Mouse (Mus musculus) CH12.LX (cell line): ENCODE measurements around the gene Fcgr2b. TPM values are rescaled to one million over a fixed set of nuclear protein-coding genes. Genes with fewer than 3 reads are reported as not detected.

Experiments used
- DNase-seq: peaks from one replicate; pipeline ENCODE4 v3.0.0-alpha.2; 2013; ENCODE audit errors: extremely low read depth
- H3K27ac ChIP-seq: 2 replicates; pipeline ENCODE4 v1.5.1; 2012; ENCODE audit warnings: low read depth, mild to moderate bottlenecking, control low read depth, moderate library complexity; ENCODE audit not compliant: insufficient read depth
- H3K27me3 ChIP-seq: replicated peaks from 2 replicates; pipeline ENCODE3; 2012; ENCODE audit warnings: inconsistent platforms
- H3K36me3 ChIP-seq, 2 experiments: replicated peaks in 1 of 2; 2 replicates each; pipeline versions ENCODE3 to v1.6.1; 2012; ENCODE audit warnings: inconsistent platforms in 1 of 2, low read length in 1 of 2, mild to moderate bottlenecking in 1 of 2, mixed read lengths in 1 of 2, moderate library complexity in 1 of 2; ENCODE audit not compliant: control insufficient read depth in 1 of 2, insufficient read depth in 1 of 2
- H3K4me1 ChIP-seq, 2 experiments: 2 replicates each; pipeline ENCODE4 v1.6.1; 2012; ENCODE audit warnings: inconsistent platforms in 1 of 2, moderate library complexity in 1 of 2; ENCODE audit not compliant: insufficient read depth in 2 of 2, control insufficient read depth in 1 of 2
- H3K4me2 ChIP-seq: 2 replicates; pipeline ENCODE4 v1.6.1; 2012; ENCODE audit warnings: low read depth, mild to moderate bottlenecking, control low read depth; ENCODE audit not compliant: poor library complexity, insufficient read depth, severe bottlenecking
- H3K4me3 ChIP-seq, 3 experiments: fragments of 150-350 bp in 1 of 3; sonication (generic) in 1 of 3; replicated peaks in 1 of 3; 2 replicates each; pipeline versions ENCODE3 to v1.5.1; 2011 to 2012; ENCODE audit warnings: low read depth in 2 of 3, low read length in 2 of 3, mild to moderate bottlenecking in 2 of 3, moderate library complexity in 2 of 3, control low read depth in 1 of 3, improper control_type of control experiment in 1 of 3, inconsistent platforms in 1 of 3, mixed read lengths in 1 of 3; ENCODE audit not compliant: poor library complexity in 1 of 3
- H3K79me2 ChIP-seq: replicated peaks from 2 replicates; pipeline ENCODE4 v1.6.1; 2012; ENCODE audit warnings: mild to moderate bottlenecking, moderate library complexity; ENCODE audit not compliant: control insufficient read depth, poor library complexity, insufficient read depth, severe bottlenecking; ENCODE audit errors: extremely low read depth
- H3K9ac ChIP-seq: 2 replicates; pipeline ENCODE4 v1.6.1; 2012; ENCODE audit warnings: low read depth, mild to moderate bottlenecking, control low read depth, moderate library complexity; ENCODE audit not compliant: insufficient read depth
- H3K9me3 ChIP-seq: replicated peaks from 2 replicates; pipeline ENCODE3; 2012; ENCODE audit warnings: low read length, inconsistent platforms, mixed read lengths
- BHLHE40 ChIP-seq: IDR thresholded peaks from 2 replicates; pipeline ENCODE4 v1.6.1; 2011; ENCODE audit warnings: mild to moderate bottlenecking, low read depth, low read length, improper control_type of control experiment
- CHD1 ChIP-seq: IDR thresholded peaks from 2 replicates; pipeline ENCODE4 v1.6.1; 2012; ENCODE audit warnings: low read depth, low read length, improper control_type of control experiment, inconsistent platforms
- CHD2 ChIP-seq: IDR thresholded peaks from 2 replicates; pipeline ENCODE4 v1.6.1; 2011; ENCODE audit warnings: low read length, improper control_type of control experiment
- E2F4 ChIP-seq: IDR thresholded peaks from 2 replicates; pipeline ENCODE4 v1.6.1; 2011; ENCODE audit warnings: low read depth, low read length, improper control_type of control experiment; ENCODE audit not compliant: insufficient replicate concordance
- EP300 ChIP-seq: IDR thresholded peaks from 2 replicates; pipeline ENCODE4 v1.6.1; 2011; ENCODE audit warnings: low read length, improper control_type of control experiment
- ETS1 ChIP-seq: conservative IDR thresholded peaks from 2 replicates; pipeline ENCODE4 v1.6.1; 2012; ENCODE audit warnings: low read depth, mild to moderate bottlenecking, inconsistent platforms, low read length, improper control_type of control experiment, moderate library complexity
- IRF4 ChIP-seq: IDR thresholded peaks from 2 replicates; pipeline ENCODE4 v1.6.1; 2014; ENCODE audit warnings: low read depth, mild to moderate bottlenecking, inconsistent platforms, low read length, improper control_type of control experiment
- JUN ChIP-seq: IDR thresholded peaks from 2 replicates; pipeline ENCODE4 v1.6.1; 2011; ENCODE audit warnings: low read depth, mild to moderate bottlenecking, low read length, improper control_type of control experiment, moderate library complexity; ENCODE audit not compliant: insufficient read depth
- KAT2A ChIP-seq: IDR thresholded peaks from 2 replicates; pipeline ENCODE4 v1.6.1; 2012; ENCODE audit warnings: low read length, improper control_type of control experiment, inconsistent platforms; ENCODE audit not compliant: insufficient replicate concordance
- MAX ChIP-seq: IDR thresholded peaks from 2 replicates; pipeline ENCODE4 v1.6.1; 2011; ENCODE audit warnings: low read length, improper control_type of control experiment
- MAZ ChIP-seq: IDR thresholded peaks from 2 replicates; pipeline ENCODE4 v1.6.1; 2012; ENCODE audit warnings: low read depth, mild to moderate bottlenecking, inconsistent platforms, low read length, improper control_type of control experiment, moderate library complexity
- MEF2A ChIP-seq: IDR thresholded peaks from 2 replicates; pipeline ENCODE4 v1.6.1; 2014; ENCODE audit warnings: low read depth, mild to moderate bottlenecking, inconsistent platforms, low read length, improper control_type of control experiment, borderline replicate concordance
- MXI1 ChIP-seq: IDR thresholded peaks from 2 replicates; pipeline ENCODE4 v1.6.1; 2011; ENCODE audit warnings: mild to moderate bottlenecking, low read depth, low read length, improper control_type of control experiment
- MYC ChIP-seq: IDR thresholded peaks from 2 replicates; pipeline ENCODE4 v1.6.1; 2011; ENCODE audit warnings: low read depth, mild to moderate bottlenecking, improper control_type of control experiment, low read length
- NELFE ChIP-seq: IDR thresholded peaks from 2 replicates; pipeline ENCODE4 v1.6.1; 2011; ENCODE audit warnings: low read depth, low read length, improper control_type of control experiment
- NRF1 ChIP-seq: IDR thresholded peaks from 2 replicates; pipeline ENCODE4 v1.6.1; 2014; ENCODE audit warnings: low read depth, mild to moderate bottlenecking, inconsistent platforms, low read length, improper control_type of control experiment, moderate library complexity
- PAX5 ChIP-seq: IDR thresholded peaks from 2 replicates; pipeline ENCODE4 v1.6.1; 2012; ENCODE audit warnings: low read length, inconsistent platforms, mixed read lengths
- POLR2A ChIP-seq: IDR thresholded peaks from 2 replicates; pipeline ENCODE4 v1.6.1; 2011; ENCODE audit warnings: low read depth, mild to moderate bottlenecking, improper control_type of control experiment, low read length
- POLR2AphosphoS2 ChIP-seq: IDR thresholded peaks from 2 replicates; pipeline ENCODE4 v1.6.1; 2011; ENCODE audit warnings: low read depth, low read length, improper control_type of control experiment
- RAD21 ChIP-seq: IDR thresholded peaks from 2 replicates; pipeline ENCODE4 v1.6.1; 2011; ENCODE audit warnings: low read depth, mild to moderate bottlenecking, low read length, improper control_type of control experiment, moderate library complexity
- RCOR1 ChIP-seq: conservative IDR thresholded peaks from 2 replicates; pipeline ENCODE4 v1.6.1; 2012; ENCODE audit warnings: low read depth, mild to moderate bottlenecking, inconsistent platforms, low read length, improper control_type of control experiment
- SIN3A ChIP-seq: IDR thresholded peaks from 2 replicates; pipeline ENCODE4 v1.6.1; 2012; ENCODE audit warnings: low read length, improper control_type of control experiment, inconsistent platforms
- SMC3 ChIP-seq: IDR thresholded peaks from 2 replicates; pipeline ENCODE4 v1.6.1; 2011; ENCODE audit warnings: low read depth, low read length, improper control_type of control experiment
- TBP ChIP-seq: conservative IDR thresholded peaks from 2 replicates; pipeline ENCODE4 v1.6.1; 2011; ENCODE audit warnings: low read depth, low read length, improper control_type of control experiment
- TCF12 ChIP-seq: IDR thresholded peaks from 2 replicates; pipeline ENCODE4 v1.6.1; 2014; ENCODE audit warnings: low read depth, mild to moderate bottlenecking, inconsistent platforms, low read length, improper control_type of control experiment
- UBTF ChIP-seq: IDR thresholded peaks from 2 replicates; pipeline ENCODE4 v1.6.1; 2012; ENCODE audit warnings: low read depth, mild to moderate bottlenecking, inconsistent platforms, low read length, improper control_type of control experiment, moderate library complexity
- USF1 ChIP-seq: IDR thresholded peaks from 2 replicates; pipeline ENCODE4 v1.6.1; 2014; ENCODE audit warnings: low read depth, mild to moderate bottlenecking, inconsistent platforms, low read length, improper control_type of control experiment
- USF2 ChIP-seq: conservative IDR thresholded peaks from 2 replicates; pipeline ENCODE4 v1.6.1; 2011; ENCODE audit warnings: low read depth, low read length, improper control_type of control experiment
- ZC3H11A ChIP-seq: IDR thresholded peaks from 2 replicates; pipeline ENCODE4 v1.6.1; 2012; ENCODE audit warnings: low read depth, mild to moderate bottlenecking, inconsistent platforms, low read length, improper control_type of control experiment
- ZMIZ1 ChIP-seq: IDR thresholded peaks from 2 replicates; pipeline ENCODE4 v1.6.1; 2012; ENCODE audit warnings: low read depth, mild to moderate bottlenecking, inconsistent platforms, low read length, improper control_type of control experiment
- ZNF384 ChIP-seq: IDR thresholded peaks from 2 replicates; pipeline ENCODE4 v1.6.1; 2012; ENCODE audit warnings: low read depth, low read length, improper control_type of control experiment, inconsistent platforms
- dilution Hi-C: fragments of 300-500 bp; cut with MboI; formaldehyde crosslinking; loops from 2 replicates; pipeline ENCODE4 v1.14.3; 2020; ENCODE audit warnings: low sequenced_read_pairs; ENCODE audit not compliant: extremely low pct_unique_long_range_greater_than_20kb, extremely low pct_ligation_motif_present
- in situ Hi-C: fragments of 300-500 bp; cut with MboI; formaldehyde crosslinking; loops from 3 replicates; pipeline ENCODE4 v1.14.3; 2019; ENCODE audit warnings: low sequenced_read_pairs, low pct_ligation_motif_present, low pct_unique_long_range_greater_than_20kb, mixed read lengths
- polyA plus RNA-seq: library from polyadenylated mRNA; unstranded; fragments of >175 nt; gene quantifications from 2 replicates; pipeline ENCODE4 v1.2.1, GENCODE M21; 2012; ENCODE audit warnings: low read depth; ENCODE audit not compliant: insufficient read length
- total RNA-seq, 2 experiments: library from RNA; depleted of rRNA; stranded (reverse); fragments of 300-350 nt in 1 of 2; fragments of >200 nt in 1 of 2; gene quantifications; 2 replicates each; pipeline ENCODE4 v1.2.3; 2012 to 2014

The Fcgr2b gene
- total and polyA plus RNA-seq, 3 experiments: 20.2 to 44.3 (median 29.5) TPM

DNA sequence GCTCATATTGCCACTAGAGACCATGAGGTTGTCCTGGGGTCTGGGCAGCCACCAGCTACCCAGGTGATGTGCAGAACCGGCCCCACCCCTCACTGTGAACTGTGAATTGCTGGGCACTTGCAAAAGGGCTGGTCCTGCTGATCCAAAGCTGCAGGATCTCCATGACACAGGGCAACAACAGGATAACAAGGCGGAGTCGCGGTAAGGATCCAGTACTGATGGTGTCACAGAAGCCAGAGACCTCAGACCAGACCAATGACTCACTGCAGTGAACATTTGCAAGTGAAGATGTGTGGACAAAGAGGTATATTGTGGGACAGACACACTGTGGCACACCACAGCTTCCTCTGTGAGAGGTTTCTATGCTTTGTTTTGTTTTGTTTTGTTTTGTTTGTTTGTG lies 2.3 kb upstream of the Fcgr2b start:
- Histone ChIP-seq H3K4me1 (peaks cover 17 to 57% of the 10 kb centered on the region in 2 experiments), H3K4me3 (no peak overlapping the region)
- TF ChIP-seq SMC3: no peak
- no peak for TF ChIP-seq RAD21
- TF ChIP-seq MAZ: no peak
- TF ChIP-seq MAX: no peak
- TF ChIP-seq ZC3H11A: no peak
- no peak for TF ChIP-seq NRF1
- no peak for TF ChIP-seq ZMIZ1
- no peak for TF ChIP-seq JUN
- TF ChIP-seq POLR2A: no peak
- no peak for TF ChIP-seq USF2
- no peak for TF ChIP-seq BHLHE40
- TF ChIP-seq MYC: no peak
- TF ChIP-seq CHD1: no peak
- no peak for TF ChIP-seq KAT2A
- TF ChIP-seq USF1: no peak
- no peak for TF ChIP-seq E2F4
- TF ChIP-seq CHD2: no peak
- no peak for TF ChIP-seq PAX5

GRCm38 (mm10) chr1:170975751-170976161 lies 591 bp downstream of the Fcgr2b start:
- H3K9ac ChIP-seq: peak overlapping the region; percentile 55
- H3K9me3 ChIP-seq: no peaks in the 10 kb centered on the region
- in situ Hi-C loops (loop anchor here (25.0 kb wide), 1 partner anchor 338 kb away; the partner anchor contains the start of gene Olfml2b), dilution Hi-C loops (no loop called here)
- H3K27ac ChIP-seq: peak overlapping the region; percentile 64; the same call in 1 of the 2 replicates
- peak overlapping the region; percentile 79 for H3K4me2 ChIP-seq
- peaks cover 17 to 58% of the 10 kb centered on the region in 2 experiments for H3K4me1 ChIP-seq
- H3K79me2 ChIP-seq: no peaks in the 10 kb centered on the region; the same call in 1 of the 2 replicates
- peak; percentile 72 for DNase-seq
- H3K27me3 ChIP-seq: no peaks in the 10 kb centered on the region
- peaks cover 0 to 11% of the 10 kb centered on the region in 2 experiments for H3K36me3 ChIP-seq
- H3K4me3 ChIP-seq: peak overlapping the region; percentile 59 to 77 (median 66)
- TF ChIP-seq MYC (no peak), MAZ (no peak), SIN3A (peak; percentile 21; the same call in 1 of the 2 replicates), MEF2A (peak; percentile 52; the same call in 1 of the 2 replicates), CHD1 (no peak), NRF1 (no peak), KAT2A (no peak), ETS1 (no peak), NELFE (0 out of 2 replicates have a peak, but pooled peaks have one; percentile 39), EP300 (peak; percentile 88), UBTF (no peak), RCOR1 (0 out of 2 replicates have a peak, but pooled peaks have one; percentile 65), MXI1 (no peak), ZMIZ1 (no peak), USF1 (no peak), ZNF384 (no peak), IRF4 (peak; percentile 91), SMC3 (peak; percentile 2; the same call in 1 of the 2 replicates), POLR2AphosphoS2 (no peak), E2F4 (no peak), TCF12 (peak; percentile 39; the same call in 1 of the 2 replicates), TBP (0 out of 2 replicates have a peak, but pooled peaks have one; percentile 28), RAD21 (no peak), POLR2A (peak; percentile 63)

More for the DNA sequence above, 2.3 kb upstream of the Fcgr2b start:
- dilution Hi-C loops: no loop called here
- no peak for DNase-seq
- no peak overlapping the region for H3K4me2 ChIP-seq
- H3K9me3 ChIP-seq: peaks cover 5% of the 10 kb centered on the region
- H3K36me3 ChIP-seq: no peaks in the 10 kb centered on the region
- H3K27me3 ChIP-seq: no peaks in the 10 kb centered on the region
- in situ Hi-C loops: loop anchor here (25.0 kb wide), 1 partner anchor 341 kb away; the partner anchor contains the start of gene Olfml2b
- no peak overlapping the region for H3K9ac ChIP-seq
- no peaks in the 10 kb centered on the region; the same call in 1 of the 2 replicates for H3K79me2 ChIP-seq
- H3K27ac ChIP-seq: no peak overlapping the region
